Mouse (Mus musculus): ENCODE measurements around the gene Adgrg7.

The Adgrg7 gene

DNA sequence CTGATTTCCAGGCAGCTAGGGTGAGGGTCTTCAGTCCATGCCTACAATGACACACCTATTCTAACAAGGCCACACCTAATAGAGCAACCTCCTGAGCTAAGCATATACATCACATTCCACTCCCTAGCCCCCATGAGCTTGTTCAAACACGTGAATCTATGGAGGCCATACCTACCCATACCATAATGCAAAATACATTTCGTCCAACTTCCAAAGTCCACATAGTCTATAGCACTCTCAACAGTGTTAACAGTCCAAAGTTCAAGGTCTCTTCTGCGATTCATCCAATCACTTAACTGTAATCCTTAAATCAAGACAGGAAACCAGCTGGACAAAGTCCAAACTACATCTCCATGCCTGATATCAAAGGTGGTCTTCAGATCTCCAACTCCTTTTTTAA, 85.6 kb downstream of the Adgrg7 start:
- DNase-seq (ENCODE audit: low spot score): no peak

DNA sequence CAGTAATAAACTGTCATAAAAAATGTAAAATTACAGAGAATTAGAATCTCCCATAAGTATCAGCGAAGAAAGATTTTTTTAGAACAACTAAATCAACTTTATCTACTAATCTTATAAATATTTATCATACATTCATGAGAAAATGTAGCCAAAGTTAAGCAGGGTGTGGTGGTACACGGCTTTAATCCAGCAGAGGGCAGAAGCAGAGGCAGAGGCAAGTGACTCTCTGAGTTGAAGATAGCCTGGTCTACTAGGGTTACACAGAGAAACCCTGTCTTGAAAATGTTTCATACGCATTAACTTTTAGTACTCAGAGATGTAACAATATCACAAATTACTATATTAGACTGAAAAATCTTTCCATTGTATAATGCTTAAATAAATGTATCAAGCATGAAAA, 89.9 kb downstream of the Adgrg7 start:
- DNase-seq (ENCODE audit: low spot score): no peak

DNA sequence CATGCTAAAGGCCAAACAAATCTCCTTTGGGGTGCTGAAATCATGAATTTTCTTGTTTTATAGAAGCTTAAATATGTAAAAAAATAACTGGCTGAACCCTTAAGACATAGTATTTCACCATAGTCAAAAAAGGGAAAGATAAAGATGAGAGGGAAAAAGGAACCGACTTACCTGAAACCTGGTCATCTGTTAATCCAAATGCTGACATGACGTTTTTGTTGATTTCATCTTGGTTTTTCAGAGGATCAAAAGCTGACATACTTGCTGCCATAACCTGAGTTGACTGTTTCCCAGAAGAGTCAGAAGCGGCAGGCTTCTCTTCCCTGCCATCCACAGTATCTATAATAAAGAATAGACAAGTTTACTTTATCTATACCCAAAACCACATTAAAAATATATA, 94.8 kb downstream of the Adgrg7 start:
- DNase-seq (ENCODE audit: low spot score): no peak

- DNase-seq (ENCODE audit: low spot score): no peak
These were observed 99.2 kb downstream of the Adgrg7 start for GRCm38 (mm10) chr16:56696448-56696847.

- DNase-seq (ENCODE audit: low spot score): no peak
These were observed 104.9 kb downstream of the Adgrg7 start for GRCm38 (mm10) chr16:56690715-56691114.

DNA sequence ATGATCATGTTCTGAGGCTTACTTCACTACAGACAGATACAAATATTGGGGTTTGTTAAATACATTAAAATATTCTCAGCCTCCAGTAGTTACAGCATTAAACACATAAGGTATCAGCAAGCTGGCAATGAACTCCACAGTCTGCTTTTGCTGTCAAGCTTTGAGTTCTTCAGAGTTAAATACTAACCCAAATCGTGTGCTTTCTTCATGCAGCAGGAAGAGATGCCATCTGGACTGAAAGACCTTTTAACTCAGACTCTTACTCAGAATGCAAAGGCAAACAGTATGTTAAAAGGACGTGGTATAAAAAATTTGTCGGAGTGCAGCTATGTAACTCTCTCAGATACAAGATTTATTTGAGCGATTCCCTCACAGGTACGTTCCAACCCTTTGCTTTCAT, 108.9 kb downstream of the Adgrg7 start:
- DNase-seq (ENCODE audit: low spot score): no peak

- DNase-seq (ENCODE audit: low spot score): peak; percentile 7
These were observed 114.5 kb downstream of the Adgrg7 start for GRCm38 (mm10) chr16:56681010-56681645.

GRCm38 (mm10) chr16:56677146-56677545, 118.5 kb downstream of the Adgrg7 start:
- peak; percentile 44 for DNase-seq (ENCODE audit: low spot score)
